Mouse (Mus musculus) midbrain, embryonic 14.5 days (tissue): ENCODE measurements at regions not wholly inside any gene's neighbourhood (a gene's known extent, or its start where the extent isn't known, plus 50 kb on each side); places are given as distances from the start of the nearest gene placed in this dataset.
"Not testable (repeated sequence)": the region's sequence is repeated elsewhere in the genome, so short reads cannot be mapped to it uniquely, and the experiment has no call there.

ENCODE experiments used
- ATAC-seq: fragments of 200-750 bp; cut with Nextera tagmentation; 2 replicates; pipeline ENCODE4 v1.8.0; 2017; ENCODE audit warnings: moderate number of reproducible peaks, moderate library complexity; ENCODE audit not compliant: low FRiP score, low TSS enrichment
- DNase-seq: peaks from one replicate; pipeline ENCODE4 v3.0.0-alpha.2; 2015
- H3K27ac ChIP-seq: fragments of 300-500 bp; sonication (generic); replicated peaks from 2 replicates; pipeline ENCODE4 v1.5.1; 2014; ENCODE audit warnings: mild to moderate bottlenecking, low read depth, low read length, moderate library complexity
- H3K27me3 ChIP-seq: fragments of 300-500 bp; sonication (generic); 2 replicates; pipeline ENCODE4 v1.6.1; 2014; ENCODE audit warnings: low read length, control low read depth, mixed read lengths; ENCODE audit not compliant: control insufficient read depth, insufficient read depth
- H3K36me3 ChIP-seq: fragments of 300-500 bp; sonication (generic); 2 replicates; pipeline ENCODE4 v1.6.1; 2014; ENCODE audit warnings: low read length, control low read depth; ENCODE audit not compliant: control insufficient read depth, insufficient read depth
- H3K4me1 ChIP-seq: fragments of 300-500 bp; sonication (generic); 2 replicates; pipeline ENCODE4 v1.6.1; 2014; ENCODE audit warnings: mild to moderate bottlenecking, antibody characterized with exemption, low read length, control low read depth; ENCODE audit not compliant: control insufficient read depth, insufficient read depth
- H3K4me2 ChIP-seq: fragments of 300-500 bp; sonication (generic); 2 replicates; pipeline ENCODE4 v1.6.1; 2014; ENCODE audit warnings: mild to moderate bottlenecking, low read length, moderate library complexity
- H3K4me3 ChIP-seq: fragments of 300-500 bp; sonication (generic); replicated peaks from 2 replicates; pipeline ENCODE4 v1.5.1; 2014; ENCODE audit warnings: low read depth, low read length
- H3K9ac ChIP-seq: fragments of 300-500 bp; sonication (generic); replicated peaks from 2 replicates; pipeline ENCODE4 v1.6.1; 2014; ENCODE audit warnings: mild to moderate bottlenecking, low read length, moderate library complexity
- H3K9me3 ChIP-seq: fragments of 300-500 bp; sonication (generic); 2 replicates; pipeline ENCODE4 v1.6.1; 2016; ENCODE audit warnings: low read length, control low read depth, mixed read lengths; ENCODE audit not compliant: control insufficient read depth
- WGBS: fragments of 180-500 bp; shearing (Covaris S2); extraction: QIAGEN DNeasy Blood & Tissue Kit; methylation state at CpG from one replicate; pipeline ENCODE4 v1.1.7; 2014; 5-methylcytosine and 5-hydroxymethylcytosine counted together

- Histone ChIP-seq H3K9me3 (no peaks in the 10 kb centered on the region), H3K9ac (no peak overlapping the region), H3K4me1 (no peaks in the 10 kb centered on the region), H3K36me3 (no peaks in the 10 kb centered on the region), H3K27ac (no peak overlapping the region), H3K4me2 (no peak overlapping the region), H3K27me3 (no peaks in the 10 kb centered on the region), H3K4me3 (no peak overlapping the region)
- ATAC-seq: no peak
- 52% methylated on average over 2 of the region's 2 CpGs for WGBS
- no peak for DNase-seq
Observed at GRCm38 (mm10) chr1:124410236-124410635, 364.9 kb upstream of the Dpp10 start.

GRCm38 (mm10) chr1:124409781-124410180 lies 364.4 kb upstream of the Dpp10 start:
- H3K4me1 ChIP-seq: no peaks in the 10 kb centered on the region
- DNase-seq: peak; percentile 31
- no peak overlapping the region for H3K4me3 ChIP-seq
- H3K27me3 ChIP-seq: no peaks in the 10 kb centered on the region
- ATAC-seq: no peak
- no peak overlapping the region for H3K27ac ChIP-seq
- 47% methylated on average over 3 of the region's 3 CpGs for WGBS
- no peaks in the 10 kb centered on the region for H3K9me3 ChIP-seq
- no peak overlapping the region for H3K4me2 ChIP-seq
- no peaks in the 10 kb centered on the region for H3K36me3 ChIP-seq
- no peak overlapping the region for H3K9ac ChIP-seq

- 20% methylated on average over 4 of the region's 4 CpGs for WGBS
- Histone ChIP-seq H3K4me2 (no peak overlapping the region), H3K36me3 (no peaks in the 10 kb centered on the region), H3K27me3 (no peaks in the 10 kb centered on the region), H3K4me1 (no peaks in the 10 kb centered on the region), H3K27ac (no peak overlapping the region), H3K9ac (no peak overlapping the region), H3K4me3 (no peak overlapping the region), H3K9me3 (no peaks in the 10 kb centered on the region)
- DNase-seq: no peak
- no peak for ATAC-seq
Observed at GRCm38 (mm10) chr1:124369604-124370003, 324.2 kb upstream of the Dpp10 start.

- H3K27me3 ChIP-seq, DNase-seq, H3K36me3 ChIP-seq, H3K4me1 ChIP-seq, ATAC-seq, H3K27ac ChIP-seq, H3K4me2 ChIP-seq, H3K4me3 ChIP-seq, H3K9me3 ChIP-seq, H3K9ac ChIP-seq: not testable (repeated sequence)
- WGBS: 76% methylated on average over 1 of the region's 1 CpGs
Observed at GRCm38 (mm10) chr1:124348491-124348890, 303.1 kb upstream of the Dpp10 start.

- no peak for ATAC-seq
- Histone ChIP-seq H3K9ac (no peak overlapping the region), H3K4me1 (no peaks in the 10 kb centered on the region), H3K4me3 (no peak overlapping the region), H3K4me2 (no peak overlapping the region), H3K27me3 (no peaks in the 10 kb centered on the region), H3K36me3 (no peaks in the 10 kb centered on the region), H3K9me3 (no peaks in the 10 kb centered on the region), H3K27ac (no peak overlapping the region)
- WGBS: 79% methylated on average over 2 of the region's 2 CpGs
- DNase-seq: no peak
Observed at GRCm38 (mm10) chr1:124339444-124339843, 294.1 kb upstream of the Dpp10 start.

- Histone ChIP-seq H3K9me3 (no peaks in the 10 kb centered on the region), H3K36me3 (no peaks in the 10 kb centered on the region), H3K27ac (no peak overlapping the region), H3K4me2 (no peak overlapping the region), H3K9ac (no peak overlapping the region), H3K27me3 (no peaks in the 10 kb centered on the region), H3K4me3 (no peak overlapping the region), H3K4me1 (no peaks in the 10 kb centered on the region)
- DNase-seq: no peak
- ATAC-seq: no peak
Observed at GRCm38 (mm10) chr1:124338648-124339047, 293.3 kb upstream of the Dpp10 start.

- peak; percentile 9 for DNase-seq
- peak; percentile 53; the same call in 1 of the 2 replicates for ATAC-seq
- 76% methylated on average over 3 of the region's 3 CpGs for WGBS
Observed at GRCm38 (mm10) chr1:124332294-124332693, 286.9 kb upstream of the Dpp10 start.

More at GRCm38 (mm10) chr1:124332294-124332693, 286.9 kb upstream of the Dpp10 start:
- no peaks in the 10 kb centered on the region for H3K36me3 ChIP-seq
- H3K27me3 ChIP-seq: no peaks in the 10 kb centered on the region
- no peak overlapping the region for H3K4me2 ChIP-seq
- H3K9me3 ChIP-seq: no peaks in the 10 kb centered on the region
- H3K9ac ChIP-seq: no peak overlapping the region
- no peak overlapping the region for H3K27ac ChIP-seq
- H3K4me3 ChIP-seq: no peak overlapping the region
- H3K4me1 ChIP-seq: no peaks in the 10 kb centered on the region
